Mouse (Mus musculus) gastrocnemius, adult 8-10 months (tissue): ENCODE results near the gene Ntn1. TPM values are rescaled to one million over a fixed set of nuclear protein-coding genes. Genes with fewer than 3 reads are reported as not detected.
A peak's percentile ranks its signal among the peaks of the same experiment; 100 is the strongest.

Experiments
- DNase-seq, 2 experiments: peaks; one replicate each; pipeline ENCODE4 v3.0.0; 2022; ENCODE audit warnings: low spot score in 2 of 2
- total RNA-seq, 4 experiments: library from RNA; stranded (reverse); gene quantifications; 2 replicates each; pipeline ENCODE4 v1.2.4; 2022

Ntn1 gene
- total RNA-seq, 4 experiments from 2014 or later = 2.7 to 6.6 (median 4.9) TPM

- DNase-seq = peak; percentile 34 to 36
These were observed 60.8 kb downstream of the Ntn1 start for GRCm38 (mm10) chr11:68339856-68340255.

- no peak for DNase-seq
These were observed 61.3 kb downstream of the Ntn1 start for GRCm38 (mm10) chr11:68339331-68339730.

- DNase-seq = no peak
These were observed 68.9 kb downstream of the Ntn1 start for GRCm38 (mm10) chr11:68331676-68332265.

- DNase-seq = no peak
These were observed 69.5 kb downstream of the Ntn1 start for GRCm38 (mm10) chr11:68331117-68331437.

GRCm38 (mm10) chr11:68330398-68331116 lies 70.1 kb downstream of the Ntn1 start:
- no peak for DNase-seq

GRCm38 (mm10) chr11:68324863-68325262 lies 75.8 kb downstream of the Ntn1 start:
- DNase-seq = no peak

GRCm38 (mm10) chr11:68321417-68321816 lies 79.2 kb downstream of the Ntn1 start:
- DNase-seq = peak in 1 of 2 experiments; percentile 56

GRCm38 (mm10) chr11:68315551-68316130 lies 85.0 kb downstream of the Ntn1 start:
- no peak for DNase-seq

- DNase-seq = no peak
These were observed 86.8 kb downstream of the Ntn1 start for GRCm38 (mm10) chr11:68313861-68314260.

GRCm38 (mm10) chr11:68313065-68313464 lies 87.6 kb downstream of the Ntn1 start:
- no peak for DNase-seq

- no peak for DNase-seq
These were observed 91.6 kb downstream of the Ntn1 start for GRCm38 (mm10) chr11:68308911-68309580.

- no peak for DNase-seq
These were observed 94.6 kb downstream of the Ntn1 start for GRCm38 (mm10) chr11:68305997-68306396.

GRCm38 (mm10) chr11:68302323-68302722 lies 98.3 kb downstream of the Ntn1 start:
- DNase-seq = no peak

- DNase-seq = no peak
These were observed 99.0 kb downstream of the Ntn1 start for GRCm38 (mm10) chr11:68301660-68302059.

GRCm38 (mm10) chr11:68295474-68295873 lies 105.1 kb downstream of the Ntn1 start:
- DNase-seq = no peak

- peak; percentile 21 to 53 for DNase-seq
These were observed 110.0 kb downstream of the Ntn1 start for GRCm38 (mm10) chr11:68290631-68291030.

GRCm38 (mm10) chr11:68287331-68287730 lies 113.3 kb downstream of the Ntn1 start:
- peak; percentile 5 to 9 for DNase-seq

- DNase-seq = peak; percentile 23 to 30
These were observed 114.3 kb downstream of the Ntn1 start for GRCm38 (mm10) chr11:68286142-68286808.

GRCm38 (mm10) chr11:68285754-68286141 lies 114.9 kb downstream of the Ntn1 start:
- DNase-seq = no peak

- DNase-seq = peak in 1 of 2 experiments; percentile 8
These were observed 120.6 kb downstream of the Ntn1 start for GRCm38 (mm10) chr11:68280001-68280510.

GRCm38 (mm10) chr11:68276945-68277344 lies 123.7 kb downstream of the Ntn1 start:
- DNase-seq = no peak
